Mouse (Mus musculus) heart, embryonic 14.5 days (tissue): Measurements from ENCODE around the gene Clca3a1. TPM values are rescaled to one million over a fixed set of nuclear protein-coding genes. Genes with fewer than 3 reads are reported as not detected.

Source experiments
- ATAC-seq: fragments of 200-750 bp; cut with Nextera tagmentation; 2 replicates; pipeline ENCODE4 v1.8.0; 2017; ENCODE audit warnings: low read depth, moderate TSS enrichment; ENCODE audit not compliant: insufficient number of reproducible peaks, insufficient read depth, low FRiP score
- H3K27ac ChIP-seq, 2 experiments: fragments of 200-500 bp in 1 of 2; fragments of 300-500 bp in 1 of 2; sonication (generic) in 1 of 2; replicated peaks in 1 of 2; 2 replicates each; pipeline ENCODE4 v1.5.1; 2012 to 2014; ENCODE audit warnings: low read depth in 2 of 2, low read length in 2 of 2, control low read depth in 1 of 2, mild to moderate bottlenecking in 1 of 2, mixed read lengths in 1 of 2; ENCODE audit not compliant: control insufficient read depth in 1 of 2, insufficient read depth in 1 of 2
- H3K27me3 ChIP-seq: fragments of 300-500 bp; sonication (generic); 2 replicates; pipeline ENCODE4 v1.6.1; 2014; ENCODE audit warnings: mild to moderate bottlenecking, low read length, control low read depth; ENCODE audit not compliant: control insufficient read depth, insufficient read depth
- H3K36me3 ChIP-seq: fragments of 300-500 bp; sonication (generic); 2 replicates; pipeline ENCODE4 v1.6.1; 2014; ENCODE audit warnings: mild to moderate bottlenecking, control low read depth, low read length, mixed read lengths; ENCODE audit not compliant: control insufficient read depth, insufficient read depth
- H3K4me1 ChIP-seq, 2 experiments: fragments of 200-500 bp in 1 of 2; fragments of 300-500 bp in 1 of 2; sonication (generic) in 1 of 2; 2 replicates each; pipeline ENCODE4 v1.6.1; 2012 to 2014; ENCODE audit warnings: low read length in 2 of 2, control low read depth in 1 of 2, mixed read lengths in 1 of 2; ENCODE audit not compliant: control insufficient read depth in 2 of 2, insufficient read depth in 2 of 2
- H3K4me2 ChIP-seq: fragments of 300-500 bp; sonication (generic); 2 replicates; pipeline ENCODE4 v1.6.1; 2014; ENCODE audit warnings: mild to moderate bottlenecking, low read length
- H3K4me3 ChIP-seq, 2 experiments: fragments of 200-500 bp in 1 of 2; fragments of 300-500 bp in 1 of 2; sonication (generic) in 1 of 2; 2 replicates each; pipeline ENCODE4 v1.5.1; 2012 to 2014; ENCODE audit warnings: low read length in 2 of 2, mild to moderate bottlenecking in 2 of 2, control low read depth in 1 of 2, low read depth in 1 of 2, moderate library complexity in 1 of 2; ENCODE audit not compliant: control insufficient read depth in 1 of 2, insufficient read depth in 1 of 2
- H3K9ac ChIP-seq: fragments of 300-500 bp; sonication (generic); 2 replicates; pipeline ENCODE4 v1.6.1; 2014; ENCODE audit warnings: mild to moderate bottlenecking, low read length
- H3K9me3 ChIP-seq: fragments of 300-500 bp; sonication (generic); 2 replicates; pipeline ENCODE4 v1.6.1; 2016; ENCODE audit warnings: low read length, control low read depth; ENCODE audit not compliant: control insufficient read depth
- WGBS: fragments of 180-500 bp; shearing (Covaris S2); extraction: QIAGEN DNeasy Blood & Tissue Kit; methylation state at CpG from one replicate; pipeline ENCODE4 v1.1.7; 2014; 5-methylcytosine and 5-hydroxymethylcytosine counted together
- polyA plus RNA-seq: library from polyadenylated mRNA; unstranded; fragments of >200 nt; fragmentation: Nextera tagmentation; extraction: Ambion mirVana; gene quantifications from 2 replicates; pipeline ENCODE4 v1.2.1, GENCODE M21; 2014

Clca3a1 gene
- polyA plus RNA-seq, 1 experiment from 2014 or later = 27.7 TPM

GRCm38 (mm10) chr3:144708612-144709011, 52.2 kb downstream of the Clca3a1 start:
- H3K36me3 ChIP-seq = peaks cover 79% of the 10 kb centered on the region

GRCm38 (mm10) chr3:144703959-144704358, 56.8 kb downstream of the Clca3a1 start:
- no peak for ATAC-seq

More at GRCm38 (mm10) chr3:144708612-144709011, 52.2 kb downstream of the Clca3a1 start:
- no peak overlapping the region for H3K9ac ChIP-seq
- ATAC-seq = no peak
- no peaks in the 10 kb centered on the region for H3K27me3 ChIP-seq
- no peak overlapping the region for H3K4me3 ChIP-seq
- H3K27ac ChIP-seq = no peak overlapping the region
- WGBS = 91% methylated on average over 5 of the region's 5 CpGs
- peaks cover 0 to 8% of the 10 kb centered on the region in 2 experiments; a peak in 2 of 4 replicates for H3K4me1 ChIP-seq
- H3K4me2 ChIP-seq = no peak overlapping the region
- H3K9me3 ChIP-seq = no peaks in the 10 kb centered on the region

GRCm38 (mm10) chr3:144698790-144699433, 61.9 kb downstream of the Clca3a1 start:
- Histone ChIP-seq H3K9me3 (no peaks in the 10 kb centered on the region), H3K9ac (no peak overlapping the region), H3K27ac (no peak overlapping the region), H3K36me3 (peaks cover 91% of the 10 kb centered on the region), H3K4me1 (no peaks in the 10 kb centered on the region), H3K4me3 (no peak overlapping the region), H3K4me2 (no peak overlapping the region), H3K27me3 (no peaks in the 10 kb centered on the region)
- 61% methylated on average over 5 of the region's 5 CpGs for WGBS
- ATAC-seq = no peak

More at GRCm38 (mm10) chr3:144703959-144704358, 56.8 kb downstream of the Clca3a1 start:
- Histone ChIP-seq H3K27ac (no peak overlapping the region), H3K36me3 (peaks cover 84% of the 10 kb centered on the region), H3K4me1 (0 out of 4 replicates have a peak, but pooled peaks cover 0 to 3% of the 10 kb centered on the region in 2 experiments), H3K27me3 (no peaks in the 10 kb centered on the region), H3K9me3 (no peaks in the 10 kb centered on the region), H3K4me2 (no peak overlapping the region), H3K9ac (no peak overlapping the region), H3K4me3 (no peak overlapping the region)
- WGBS = 88% methylated on average over 6 of the region's 6 CpGs

- Histone ChIP-seq H3K27me3 (no peaks in the 10 kb centered on the region), H3K4me3 (no peak overlapping the region), H3K4me2 (no peak overlapping the region), H3K9ac (no peak overlapping the region), H3K4me1 (no peaks in the 10 kb centered on the region), H3K27ac (no peak overlapping the region), H3K9me3 (no peaks in the 10 kb centered on the region), H3K36me3 (peaks cover 91% of the 10 kb centered on the region)
- ATAC-seq = no peak
- 73% methylated on average over 3 of the region's 3 CpGs for WGBS
Observed at GRCm38 (mm10) chr3:144697942-144698341, 62.8 kb downstream of the Clca3a1 start.

GRCm38 (mm10) chr3:144697154-144697553, 63.6 kb downstream of the Clca3a1 start:
- Histone ChIP-seq H3K9ac (no peak overlapping the region), H3K36me3 (peaks cover 88% of the 10 kb centered on the region), H3K9me3 (no peaks in the 10 kb centered on the region), H3K4me3 (no peak overlapping the region), H3K27ac (no peak overlapping the region), H3K4me2 (no peak overlapping the region), H3K27me3 (no peaks in the 10 kb centered on the region), H3K4me1 (no peaks in the 10 kb centered on the region)
- no peak for ATAC-seq
- WGBS = 64% methylated on average over 5 of the region's 5 CpGs

- H3K9me3 ChIP-seq = no peaks in the 10 kb centered on the region
- no peaks in the 10 kb centered on the region for H3K4me1 ChIP-seq
- H3K9ac ChIP-seq = no peak overlapping the region
- peaks cover 91% of the 10 kb centered on the region for H3K36me3 ChIP-seq
- 80% methylated on average over 7 of the region's 7 CpGs for WGBS
- no peak overlapping the region for H3K4me2 ChIP-seq
- H3K27ac ChIP-seq = no peak overlapping the region
- no peak for ATAC-seq
- no peak overlapping the region for H3K4me3 ChIP-seq
- no peaks in the 10 kb centered on the region for H3K27me3 ChIP-seq
Observed at GRCm38 (mm10) chr3:144694941-144695340, 65.8 kb downstream of the Clca3a1 start.

GRCm38 (mm10) chr3:144694040-144694439, 66.7 kb downstream of the Clca3a1 start:
- Histone ChIP-seq H3K27ac (no peak overlapping the region), H3K9ac (no peak overlapping the region), H3K4me2 (no peak overlapping the region), H3K27me3 (no peaks in the 10 kb centered on the region), H3K9me3 (no peaks in the 10 kb centered on the region), H3K4me1 (peaks cover 0 to 5% of the 10 kb centered on the region in 2 experiments; a peak in 1 of 4 replicates), H3K36me3 (peaks cover 91% of the 10 kb centered on the region), H3K4me3 (no peak overlapping the region)
- WGBS = 90% methylated on average over 10 of the region's 10 CpGs
- ATAC-seq = no peak

GRCm38 (mm10) chr3:144692052-144692451, 68.7 kb downstream of the Clca3a1 start:
- no peaks in the 10 kb centered on the region for H3K27me3 ChIP-seq
- no peaks in the 10 kb centered on the region for H3K9me3 ChIP-seq
- WGBS = 51% methylated on average over 3 of the region's 3 CpGs
- no peak overlapping the region for H3K4me3 ChIP-seq
- no peak overlapping the region for H3K9ac ChIP-seq
- ATAC-seq = no peak
- no peak overlapping the region for H3K27ac ChIP-seq
- H3K4me1 ChIP-seq = peaks cover 0 to 6% of the 10 kb centered on the region in 2 experiments; a peak in 1 of 4 replicates
- H3K36me3 ChIP-seq = peaks cover 89% of the 10 kb centered on the region
- H3K4me2 ChIP-seq = no peak overlapping the region
